Mouse (Mus musculus): ENCODE data around the gene Cldn7. TPM values are rescaled to one million over a fixed set of nuclear protein-coding genes. Genes with fewer than 3 reads are reported as not detected.

Cldn7 gene
- polyA plus RNA-seq, 1 experiment from 2014 or later, result 17.1 TPM

DNA sequence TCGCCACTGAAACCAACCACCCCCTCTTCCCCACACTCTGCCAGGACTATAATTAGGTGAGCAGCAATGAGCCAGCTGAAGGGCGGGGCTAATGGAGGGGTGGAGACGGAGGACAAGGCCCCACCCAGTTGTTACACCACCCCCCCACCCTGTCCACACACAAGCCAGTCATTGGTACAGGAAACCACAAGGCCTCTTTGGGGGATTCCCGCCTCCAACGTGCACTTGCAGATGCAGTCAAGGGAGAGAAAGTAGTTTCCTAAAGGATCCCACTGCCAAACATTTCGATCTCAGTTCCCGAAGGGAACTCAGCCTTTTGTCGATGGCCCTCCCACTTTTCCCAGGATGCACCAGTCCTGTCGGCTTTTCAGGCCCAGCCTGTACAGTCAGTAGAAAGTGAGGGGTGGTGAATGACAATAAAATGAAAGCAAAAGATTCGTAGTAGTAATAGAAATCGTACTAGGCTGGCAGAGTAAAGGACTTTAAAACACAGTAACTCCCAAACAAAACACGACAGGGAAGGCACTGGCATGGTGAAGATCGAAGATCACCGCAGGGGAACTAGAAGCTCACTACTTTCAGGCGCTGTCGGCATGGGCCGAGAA is 44.8 kb upstream of the Cldn7 start:
- Histone ChIP-seq H3K27me3 (ENCODE audit: control insufficient read depth, insufficient read depth, low read length) (no peaks in the 10 kb centered on the region), H3K9ac (replicated peaks; ENCODE audit: low read length) (peak overlapping the region; percentile 96), H3K9me3 (replicated peaks; ENCODE audit: control insufficient read depth, low read length) (no peaks in the 10 kb centered on the region), H3K4me3 (ENCODE audit: low read depth, low read length) (peak overlapping the region; percentile 97), H3K4me1 (ENCODE audit: control insufficient read depth, insufficient read depth, low read length) (peaks cover 11% of the 10 kb centered on the region), H3K27ac (replicated peaks; ENCODE audit: low read depth, low read length) (peak overlapping the region; percentile 89), H3K36me3 (replicated peaks; ENCODE audit: control insufficient read depth, insufficient read depth, low read depth, low read length) (peaks cover 22% of the 10 kb centered on the region), H3K4me2 (ENCODE audit: low read depth, low read length) (peak overlapping the region; percentile 82)
- DNase-seq (ENCODE audit: low spot score) (peak; percentile 75), ATAC-seq (replicated peaks; ENCODE audit: insufficient number of reproducible peaks, low FRiP score, low TSS enrichment, low read depth) (no peak)
- WGBS, result 1% methylated on average over 17 of the region's 17 CpGs

DNA sequence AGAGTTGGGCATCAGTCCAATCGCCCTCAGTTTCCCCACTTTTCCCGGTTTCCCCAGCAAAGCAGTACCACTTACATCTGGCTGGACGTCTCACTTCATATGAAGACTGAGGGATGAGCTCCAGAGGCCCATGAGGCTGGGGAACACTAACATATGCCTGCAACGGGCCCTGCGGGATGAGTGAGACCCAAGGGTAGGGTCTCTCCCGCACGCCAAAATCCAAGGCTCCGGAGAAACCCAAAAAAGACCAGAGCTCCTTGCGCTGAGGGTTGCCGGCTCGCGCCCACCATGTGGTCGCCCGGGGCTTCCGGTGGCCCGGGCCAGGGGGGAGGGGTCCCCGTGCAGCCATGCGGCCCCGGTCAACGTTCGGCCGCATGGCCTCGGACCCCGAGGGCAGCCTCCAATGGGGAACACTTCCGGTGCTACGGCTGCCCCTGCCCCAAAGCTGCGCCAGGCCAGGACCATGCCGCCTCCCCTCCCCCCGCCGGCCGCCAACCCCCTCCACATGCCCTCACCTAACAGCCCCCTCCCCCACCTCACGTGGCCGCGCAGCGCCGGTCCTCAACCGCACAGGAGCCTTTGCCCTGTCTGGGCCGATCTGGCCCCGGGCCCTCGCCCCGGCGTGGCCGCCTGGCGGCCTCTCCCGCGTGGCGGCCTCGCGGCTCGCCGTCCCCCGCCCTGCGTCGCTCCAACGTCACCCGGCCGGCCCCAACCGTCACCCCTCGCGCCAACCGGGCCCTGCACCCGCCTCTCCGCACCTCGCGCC is 44.1 kb upstream of the Cldn7 start:
- H3K9me3 ChIP-seq (replicated peaks; ENCODE audit: control insufficient read depth, low read length), result no peaks in the 10 kb centered on the region
- H3K36me3 ChIP-seq (replicated peaks; ENCODE audit: control insufficient read depth, insufficient read depth, low read depth, low read length), result peaks cover 16% of the 10 kb centered on the region
- peaks cover 8% of the 10 kb centered on the region; the same call in 1 of the 2 replicates for H3K4me1 ChIP-seq (ENCODE audit: control insufficient read depth, insufficient read depth, low read length)
- peak overlapping the region; percentile 89 for H3K27ac ChIP-seq (replicated peaks; ENCODE audit: low read depth, low read length)
- peak overlapping the region; percentile 96 for H3K9ac ChIP-seq (replicated peaks; ENCODE audit: low read length)
- H3K4me2 ChIP-seq (ENCODE audit: low read depth, low read length), result peak overlapping the region; percentile 82
- H3K27me3 ChIP-seq (ENCODE audit: control insufficient read depth, insufficient read depth, low read length), result no peaks in the 10 kb centered on the region
- under 1% methylated on average over 52 of the region's 65 CpGs for WGBS
- peak; percentile 55 for DNase-seq (ENCODE audit: low spot score)
- ATAC-seq (replicated peaks; ENCODE audit: insufficient number of reproducible peaks, low FRiP score, low TSS enrichment, low read depth), result peak; percentile 6
- H3K4me3 ChIP-seq (ENCODE audit: low read depth, low read length), result peak overlapping the region; percentile 97

DNA sequence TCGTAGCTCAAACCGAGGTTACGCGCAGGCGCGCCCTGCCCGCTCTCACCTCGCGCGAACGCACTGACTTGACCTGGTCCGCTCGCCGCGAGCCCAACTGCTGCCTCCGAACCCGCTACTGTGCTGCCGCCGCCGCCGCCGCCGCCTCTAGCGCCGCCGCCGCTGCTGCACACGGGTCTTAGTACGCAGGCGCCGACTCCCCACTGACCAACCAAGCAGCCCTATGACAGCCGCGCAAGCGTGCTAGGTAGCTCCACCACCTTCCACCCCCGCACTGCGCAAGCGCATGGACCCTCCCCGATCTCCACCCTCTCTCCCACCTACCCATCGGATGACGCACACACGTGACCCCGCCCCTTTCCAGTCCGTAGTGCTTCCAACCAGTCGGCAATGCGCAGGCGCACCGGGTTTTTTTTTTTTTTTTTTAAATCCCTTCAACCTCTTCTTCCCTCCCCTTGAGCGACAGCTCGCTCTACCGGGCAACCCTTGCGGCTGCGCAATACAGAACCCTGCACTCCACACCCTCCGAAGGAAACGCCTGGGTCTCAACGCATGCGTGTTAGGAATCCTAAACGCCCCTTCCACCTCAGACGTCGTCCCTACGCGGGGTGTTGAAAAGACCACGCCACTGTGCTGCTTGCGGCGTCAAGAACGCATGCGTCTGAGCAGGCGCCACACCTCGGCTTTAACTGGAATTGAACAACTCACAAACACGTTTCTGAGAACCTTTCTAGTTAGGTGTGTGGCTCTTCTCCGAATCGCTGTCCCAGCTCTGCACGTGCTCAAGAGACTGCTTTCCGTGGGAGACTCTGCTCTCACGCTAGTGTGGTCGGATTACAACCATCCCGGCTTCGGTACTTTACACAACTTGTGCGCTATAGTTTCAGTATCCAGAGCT is 43.2 kb upstream of the Cldn7 start, which contains the start of gene Eif5a:
Gene Eif5a, minus strand, starts transcription at position 845 of the 898 bp plus-strand sequence.
- peak; percentile 100 for DNase-seq (ENCODE audit: low spot score)
- ATAC-seq (replicated peaks; ENCODE audit: insufficient number of reproducible peaks, low FRiP score, low TSS enrichment, low read depth), result peak; percentile 95
- H3K27me3 ChIP-seq (ENCODE audit: control insufficient read depth, insufficient read depth, low read length), result no peaks in the 10 kb centered on the region
- peak within 1 kb of the TSS; percentile 82 for H3K4me2 ChIP-seq (ENCODE audit: low read depth, low read length)
- peaks cover 5% of the 10 kb centered on the region; the same call in 1 of the 2 replicates for H3K4me1 ChIP-seq (ENCODE audit: control insufficient read depth, insufficient read depth, low read length)
- peaks cover 10% of the 10 kb centered on the region for H3K36me3 ChIP-seq (replicated peaks; ENCODE audit: control insufficient read depth, insufficient read depth, low read depth, low read length)
- H3K9ac ChIP-seq (replicated peaks; ENCODE audit: low read length), result peak within 1 kb of the TSS; percentile 96
- H3K27ac ChIP-seq (replicated peaks; ENCODE audit: low read depth, low read length), result peak within 1 kb of the TSS; percentile 94
- under 1% methylated on average over 77 of the region's 78 CpGs for WGBS
- H3K9me3 ChIP-seq (replicated peaks; ENCODE audit: control insufficient read depth, low read length), result no peaks in the 10 kb centered on the region
- peak within 1 kb of the TSS; percentile 97 for H3K4me3 ChIP-seq (ENCODE audit: low read depth, low read length)

DNA sequence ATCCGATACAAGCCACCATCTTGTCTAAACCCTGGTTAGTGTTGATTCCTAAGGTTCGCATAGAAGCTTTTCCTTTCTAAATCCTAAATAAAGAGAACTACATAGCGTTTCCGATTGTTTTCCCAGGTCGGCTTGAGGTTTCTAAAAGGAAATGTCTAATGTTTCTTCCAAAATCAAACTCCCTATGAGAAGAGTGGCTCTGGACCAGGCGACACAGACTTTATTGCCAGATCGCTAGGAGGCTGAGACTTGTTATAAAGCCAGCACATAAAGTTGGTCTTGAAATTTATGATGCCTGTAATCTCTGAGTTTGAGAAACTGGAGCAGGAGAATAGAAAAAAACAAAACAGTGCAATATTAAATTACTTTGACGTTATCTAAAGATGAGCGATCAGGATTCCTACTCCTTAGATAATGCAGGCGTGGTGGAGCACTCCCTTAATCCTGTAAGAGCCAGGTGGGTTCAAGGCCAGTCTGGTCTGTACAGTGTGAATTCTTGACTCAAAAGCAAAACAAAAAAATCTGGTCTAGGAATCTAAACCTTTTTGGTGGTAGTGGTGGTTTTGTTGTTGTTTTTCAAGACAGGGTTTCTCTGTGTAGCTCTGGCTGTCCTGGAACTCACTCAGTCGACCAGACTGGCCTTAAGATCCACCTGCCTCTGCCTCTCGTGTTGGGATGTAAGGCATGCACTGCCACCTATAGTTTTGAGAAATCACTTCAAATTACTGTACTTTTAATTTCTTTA is 42.4 kb upstream of the Cldn7 start:
- Histone ChIP-seq H3K27me3 (ENCODE audit: control insufficient read depth, insufficient read depth, low read length) (no peaks in the 10 kb centered on the region), H3K36me3 (replicated peaks; ENCODE audit: control insufficient read depth, insufficient read depth, low read depth, low read length) (peaks cover 8% of the 10 kb centered on the region), H3K4me3 (ENCODE audit: low read depth, low read length) (peak overlapping the region; percentile 97), H3K27ac (replicated peaks; ENCODE audit: low read depth, low read length) (peak overlapping the region; percentile 94), H3K9ac (replicated peaks; ENCODE audit: low read length) (peak overlapping the region; percentile 77), H3K9me3 (replicated peaks; ENCODE audit: control insufficient read depth, low read length) (no peaks in the 10 kb centered on the region), H3K4me2 (ENCODE audit: low read depth, low read length) (peak overlapping the region; percentile 61), H3K4me1 (ENCODE audit: control insufficient read depth, insufficient read depth, low read length) (peaks cover 5% of the 10 kb centered on the region; the same call in 1 of the 2 replicates)
- DNase-seq (ENCODE audit: low spot score) (peak; percentile 20), ATAC-seq (replicated peaks; ENCODE audit: insufficient number of reproducible peaks, low FRiP score, low TSS enrichment, low read depth) (no peak)
- 4% methylated on average over 12 of the region's 12 CpGs for WGBS

DNA sequence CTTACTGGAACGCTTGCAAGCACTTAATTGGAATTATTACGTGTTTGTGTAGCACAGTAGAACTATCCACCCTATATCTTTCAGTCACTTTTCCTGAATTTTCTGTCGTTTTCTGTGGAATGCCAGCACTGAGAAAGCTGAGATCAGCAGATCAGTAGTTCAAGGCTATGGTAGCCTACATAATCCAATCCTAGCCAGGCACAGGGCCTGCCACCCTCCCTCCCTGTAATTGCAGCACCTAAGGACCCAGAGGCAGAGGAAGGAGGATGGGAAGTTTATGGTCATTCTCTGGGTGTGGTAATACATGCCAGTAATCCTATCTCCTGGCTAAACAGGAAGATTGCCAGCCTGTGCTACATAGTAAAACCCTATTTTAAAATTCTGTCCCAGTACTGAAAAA is 41.8 kb upstream of the Cldn7 start:
- H3K9me3 ChIP-seq (replicated peaks; ENCODE audit: control insufficient read depth, low read length), result no peaks in the 10 kb centered on the region
- peaks cover 5% of the 10 kb centered on the region; the same call in 1 of the 2 replicates for H3K4me1 ChIP-seq (ENCODE audit: control insufficient read depth, insufficient read depth, low read length)
- no peaks in the 10 kb centered on the region for H3K27me3 ChIP-seq (ENCODE audit: control insufficient read depth, insufficient read depth, low read length)
- ATAC-seq (replicated peaks; ENCODE audit: insufficient number of reproducible peaks, low FRiP score, low TSS enrichment, low read depth) (no peak), DNase-seq (ENCODE audit: low spot score) (no peak)
- no peak overlapping the region for H3K4me2 ChIP-seq (ENCODE audit: low read depth, low read length)
- no peak overlapping the region for H3K9ac ChIP-seq (replicated peaks; ENCODE audit: low read length)
- no peak overlapping the region for H3K4me3 ChIP-seq (ENCODE audit: low read depth, low read length)
- WGBS, result 60% methylated on average over 3 of the region's 3 CpGs
- peaks cover 2% of the 10 kb centered on the region; the same call in 1 of the 2 replicates for H3K36me3 ChIP-seq (replicated peaks; ENCODE audit: control insufficient read depth, insufficient read depth, low read depth, low read length)
- no peak overlapping the region for H3K27ac ChIP-seq (replicated peaks; ENCODE audit: low read depth, low read length)

DNA sequence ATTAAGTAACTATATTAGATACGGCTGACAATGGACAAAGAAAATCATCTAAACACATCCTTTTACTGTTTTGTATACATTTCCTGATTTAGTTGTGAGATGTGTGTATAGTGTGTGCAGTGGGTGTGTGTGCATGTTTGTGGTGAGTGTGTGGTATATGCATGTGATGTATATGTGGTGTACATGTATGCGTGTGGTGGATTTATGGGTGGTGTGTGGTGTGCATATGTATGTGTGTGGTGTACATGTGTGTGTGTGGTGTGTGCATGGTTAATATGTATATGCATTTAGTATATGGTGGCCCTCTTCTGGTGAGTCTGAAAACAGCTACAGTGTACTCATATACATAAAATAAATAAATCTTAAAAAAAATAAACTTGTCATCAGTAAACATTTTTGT is 37.1 kb upstream of the Cldn7 start:
- no peak overlapping the region for H3K9ac ChIP-seq (replicated peaks; ENCODE audit: low read length)
- ATAC-seq (replicated peaks; ENCODE audit: insufficient number of reproducible peaks, low FRiP score, low TSS enrichment, low read depth), result no peak

DNA sequence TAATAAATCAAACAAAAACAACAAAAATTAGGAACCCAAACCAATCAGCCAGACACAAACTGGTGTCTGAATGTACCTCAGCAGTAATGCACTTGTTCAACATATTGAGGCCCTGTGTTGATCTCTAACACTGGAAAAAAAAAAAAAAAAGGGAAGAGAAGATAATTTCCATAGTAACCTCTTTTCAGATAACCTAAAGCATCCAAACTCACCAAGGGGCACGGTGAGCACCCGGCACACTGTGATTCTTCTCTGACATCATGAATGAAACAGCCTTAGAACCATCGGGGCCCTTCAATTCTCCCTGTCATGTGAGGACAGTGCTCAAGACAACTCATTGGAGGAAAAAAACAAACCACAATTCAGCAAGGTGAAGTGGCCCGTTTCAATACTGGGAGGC is 34.9 kb upstream of the Cldn7 start:
- no peaks in the 10 kb centered on the region for H3K27me3 ChIP-seq (ENCODE audit: control insufficient read depth, insufficient read depth, low read length)
- no peak overlapping the region for H3K4me3 ChIP-seq (ENCODE audit: low read depth, low read length)
- no peaks in the 10 kb centered on the region for H3K4me1 ChIP-seq (ENCODE audit: control insufficient read depth, insufficient read depth, low read length)
- 96% methylated on average over 4 of the region's 4 CpGs for WGBS
- H3K36me3 ChIP-seq (replicated peaks; ENCODE audit: control insufficient read depth, insufficient read depth, low read depth, low read length), result no peaks in the 10 kb centered on the region
- no peaks in the 10 kb centered on the region for H3K9me3 ChIP-seq (replicated peaks; ENCODE audit: control insufficient read depth, low read length)
- no peak overlapping the region for H3K4me2 ChIP-seq (ENCODE audit: low read depth, low read length)
- no peak for ATAC-seq (replicated peaks; ENCODE audit: insufficient number of reproducible peaks, low FRiP score, low TSS enrichment, low read depth)
- no peak overlapping the region for H3K9ac ChIP-seq (replicated peaks; ENCODE audit: low read length)
- no peak overlapping the region for H3K27ac ChIP-seq (replicated peaks; ENCODE audit: low read depth, low read length)
- no peak for DNase-seq (ENCODE audit: low spot score)

More for the DNA sequence above, 37.1 kb upstream of the Cldn7 start:
- Histone ChIP-seq H3K27ac (replicated peaks; ENCODE audit: low read depth, low read length) (no peak overlapping the region), H3K4me3 (ENCODE audit: low read depth, low read length) (no peak overlapping the region), H3K27me3 (ENCODE audit: control insufficient read depth, insufficient read depth, low read length) (no peaks in the 10 kb centered on the region), H3K9me3 (replicated peaks; ENCODE audit: control insufficient read depth, low read length) (no peaks in the 10 kb centered on the region), H3K4me2 (ENCODE audit: low read depth, low read length) (no peak overlapping the region), H3K4me1 (ENCODE audit: control insufficient read depth, insufficient read depth, low read length) (no peaks in the 10 kb centered on the region), H3K36me3 (replicated peaks; ENCODE audit: control insufficient read depth, insufficient read depth, low read depth, low read length) (no peaks in the 10 kb centered on the region)
- DNase-seq (ENCODE audit: low spot score), result no peak
- 97% methylated on average over 2 of the region's 2 CpGs for WGBS
